Mouse (Mus musculus): ENCODE measurements at regions not wholly inside any gene's neighbourhood (a gene's known extent, or its start where the extent isn't known, plus 50 kb on each side); places are given as distances from the start of the nearest gene placed in this dataset.

DNA sequence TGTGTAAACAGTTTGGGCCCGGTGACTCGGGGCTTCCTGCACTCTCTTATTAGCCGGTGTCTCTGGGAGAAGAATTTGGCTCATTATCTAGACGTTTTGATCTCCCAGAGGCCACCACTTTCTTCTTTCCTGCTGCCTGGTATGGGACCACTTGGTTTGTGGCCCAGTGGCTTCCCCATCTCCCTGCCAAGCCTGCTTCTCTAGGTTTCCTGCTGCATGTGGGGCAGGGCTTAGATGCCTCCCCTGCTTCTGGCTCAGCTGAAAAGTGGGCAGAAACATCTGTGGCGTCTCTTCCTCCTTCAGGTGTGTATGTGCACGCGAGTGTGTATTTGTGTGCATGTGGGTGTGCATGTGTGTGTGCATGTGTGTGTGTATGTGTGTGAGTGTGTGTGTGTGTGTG, 146.8 kb downstream of the H2afy start:
- no peak for TF ChIP-seq CTCF (IDR thresholded peaks at IDR 0.05)
- TF ChIP-seq EP300 (IDR thresholded peaks at IDR 0.05) = no peak

All from lung, postnatal 0 days (tissue).